In the genomic region with DNA sequence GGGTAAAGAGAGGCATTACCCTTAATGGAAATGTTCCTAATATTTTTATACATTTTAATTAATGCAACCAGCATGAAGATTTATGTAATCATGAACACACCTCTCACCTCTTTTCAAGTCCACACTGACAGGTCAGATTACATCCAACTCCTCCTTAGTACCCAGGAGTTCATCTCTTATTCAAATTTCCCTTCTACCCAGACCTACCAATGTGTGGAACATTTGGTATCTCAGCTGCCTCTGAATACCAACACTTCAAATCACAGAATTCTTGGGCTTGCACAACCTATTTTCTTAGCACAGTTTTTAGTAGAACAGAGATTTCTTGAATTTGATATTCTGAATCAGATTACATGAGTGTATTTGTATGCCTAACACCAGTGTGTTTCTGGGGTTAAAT, we compare ENCODE assay signal across 24 mouse cellular contexts.
"Had no signal": no experiment of that assay in that cellular context is flagged by ENCODE, and none has a peak within 500 bp of the region (broad histone marks: within the 10 kb centered on the region; RNA-seq: fewer than 3 reads in every experiment).

No protein-coding gene starts in this region.

- H3K4me1 ChIP-seq: heart, embryonic 13.5 days; heart, embryonic 15.5 days; hindbrain, embryonic 15.5 days; limb, embryonic 13.5 days; limb, embryonic 15.5 days; liver, embryonic 12.5 days had no signal

- H3K27ac ChIP-seq: heart, adult 2 months; heart, embryonic 13.5 days; heart, embryonic 15.5 days; hindbrain, embryonic 15.5 days; hindbrain, postnatal 0 days; limb, embryonic 13.5 days; limb, embryonic 15.5 days; liver, embryonic 12.5 days; liver, embryonic 14.5 days had no signal

- H3K36me3 ChIP-seq: heart, embryonic 13.5 days; heart, embryonic 15.5 days; hindbrain, embryonic 15.5 days; limb, embryonic 13.5 days; limb, embryonic 15.5 days; liver, embryonic 12.5 days had no signal

- H3K9me3 ChIP-seq: heart, embryonic 13.5 days; heart, embryonic 15.5 days; hindbrain, embryonic 15.5 days; limb, embryonic 13.5 days; limb, embryonic 15.5 days; liver, embryonic 12.5 days had no signal

- H3K4me2 ChIP-seq: heart, embryonic 11.5 days; heart, embryonic 13.5 days; heart, embryonic 15.5 days; hindbrain, embryonic 15.5 days; limb, embryonic 13.5 days; limb, embryonic 15.5 days; liver, embryonic 12.5 days had no signal

- H3K27me3 ChIP-seq: heart, embryonic 13.5 days; heart, embryonic 15.5 days; hindbrain, embryonic 15.5 days; limb, embryonic 13.5 days; limb, embryonic 15.5 days; liver, embryonic 12.5 days had no signal

- H3K9ac ChIP-seq: heart, embryonic 13.5 days; heart, embryonic 15.5 days; hindbrain, embryonic 15.5 days; limb, embryonic 13.5 days; limb, embryonic 15.5 days; liver, embryonic 12.5 days; liver, embryonic 14.5 days had no signal

- H3K4me3 ChIP-seq: heart, adult 2 months; heart, embryonic 13.5 days; heart, embryonic 15.5 days; hindbrain, embryonic 15.5 days; limb, embryonic 13.5 days; limb, embryonic 15.5 days; liver, embryonic 12.5 days had no signal

- DNase-seq: gastrocnemius, postnatal 14 days; gastrocnemius, postnatal 36 days; heart, adult 11 months; heart, adult 2 months; heart, postnatal 14 days; heart, postnatal 36 days; kidney, adult 11 months; kidney, adult 2 months; kidney, adult 9 months; kidney, postnatal 10 days; kidney, postnatal 25 days; layer of hippocampus, adult 9-11 months; layer of hippocampus, postnatal 36 days; left cerebral cortex, postnatal 4 days had no signal

- ATAC-seq: intestine, embryonic 16.5 days; liver, embryonic 12.5 days had no signal
